Mouse (Mus musculus) gastrocnemius, postnatal 10 days (tissue): ENCODE measurements around the gene Slc41a2. TPM values are rescaled to one million over a fixed set of nuclear protein-coding genes. Genes with fewer than 3 reads are reported as not detected.
A peak's percentile ranks its signal among the peaks of the same experiment; 100 is the strongest.

Source experiments
- DNase-seq: peaks from one replicate; pipeline ENCODE4 v3.0.0; 2021; ENCODE audit warnings: mixed read lengths
- total RNA-seq, 2 experiments: library from RNA; stranded (reverse); gene quantifications; 2 replicates each; pipeline ENCODE4 v1.2.3; 2021

The Slc41a2 gene
- total RNA-seq, 2 experiments from 2014 or later = 1.6 to 2.7 TPM

GRCm38 (mm10) chr10:83224999-83225398 lies 112.7 kb downstream of the Slc41a2 start:
- peak; percentile 23 for DNase-seq

GRCm38 (mm10) chr10:83220847-83221246 lies 116.8 kb downstream of the Slc41a2 start:
- no peak for DNase-seq

- DNase-seq = no peak
Observed at GRCm38 (mm10) chr10:83220217-83220616, 117.5 kb downstream of the Slc41a2 start.

- peak; percentile 51 for DNase-seq
Observed at GRCm38 (mm10) chr10:83219729-83220128, 118.0 kb downstream of the Slc41a2 start.

- DNase-seq = no peak
Observed at GRCm38 (mm10) chr10:83218778-83219177, 118.9 kb downstream of the Slc41a2 start.

GRCm38 (mm10) chr10:83217256-83217655 lies 120.4 kb downstream of the Slc41a2 start:
- DNase-seq = no peak

GRCm38 (mm10) chr10:83215559-83215958 lies 122.1 kb downstream of the Slc41a2 start:
- DNase-seq = no peak

- DNase-seq = no peak
Observed at GRCm38 (mm10) chr10:83212618-83213017, 125.1 kb downstream of the Slc41a2 start.

- DNase-seq = no peak
Observed at GRCm38 (mm10) chr10:83210968-83211583, 126.6 kb downstream of the Slc41a2 start.

- no peak for DNase-seq
Observed at GRCm38 (mm10) chr10:83210122-83210521, 127.6 kb downstream of the Slc41a2 start.

- no peak for DNase-seq
Observed at GRCm38 (mm10) chr10:83209388-83209787, 128.3 kb downstream of the Slc41a2 start.

GRCm38 (mm10) chr10:83208436-83208835 lies 129.2 kb downstream of the Slc41a2 start:
- no peak for DNase-seq

GRCm38 (mm10) chr10:83202906-83203702 lies 134.6 kb downstream of the Slc41a2 start:
- DNase-seq = no peak

GRCm38 (mm10) chr10:83201525-83201924 lies 136.2 kb downstream of the Slc41a2 start:
- DNase-seq = no peak

GRCm38 (mm10) chr10:83199290-83199689 lies 138.4 kb downstream of the Slc41a2 start:
- no peak for DNase-seq

GRCm38 (mm10) chr10:83198692-83199091 lies 139.0 kb downstream of the Slc41a2 start:
- no peak for DNase-seq

- peak; percentile 77 for DNase-seq
Observed at GRCm38 (mm10) chr10:83197690-83198336, 139.9 kb downstream of the Slc41a2 start.

GRCm38 (mm10) chr10:83191982-83192381 lies 145.7 kb downstream of the Slc41a2 start:
- no peak for DNase-seq

- DNase-seq = no peak
Observed at GRCm38 (mm10) chr10:83191476-83191875, 146.2 kb downstream of the Slc41a2 start.

- DNase-seq = no peak
Observed at GRCm38 (mm10) chr10:83189071-83189470, 148.6 kb downstream of the Slc41a2 start.

GRCm38 (mm10) chr10:83186984-83187383 lies 150.7 kb downstream of the Slc41a2 start:
- DNase-seq = no peak

GRCm38 (mm10) chr10:83186167-83186566 lies 151.5 kb downstream of the Slc41a2 start:
- DNase-seq = no peak

GRCm38 (mm10) chr10:83185121-83185520 lies 152.6 kb downstream of the Slc41a2 start:
- no peak for DNase-seq
